Mouse (Mus musculus) forebrain, embryonic 13.5 days (tissue): Measurements from ENCODE around the gene Gm20388. TPM values are rescaled to one million over a fixed set of nuclear protein-coding genes. Genes with fewer than 3 reads are reported as not detected.
"Not testable (repeated sequence)": the region's sequence is repeated elsewhere in the genome, so short reads cannot be mapped to it uniquely, and the experiment has no call there.

Source experiments
- ATAC-seq: fragments of 200-750 bp; cut with Nextera tagmentation; 2 replicates; pipeline ENCODE4 v1.8.0; 2017
- H3K27ac ChIP-seq: fragments of 300-500 bp; sonication (generic); 2 replicates; pipeline ENCODE4 v1.5.1; 2015; ENCODE audit warnings: inconsistent platforms, mild to moderate bottlenecking, moderate library complexity
- H3K27me3 ChIP-seq: fragments of 300-500 bp; sonication (generic); 2 replicates; pipeline ENCODE4 v1.6.1; 2015; ENCODE audit warnings: mild to moderate bottlenecking, inconsistent platforms
- H3K36me3 ChIP-seq: fragments of 300-500 bp; sonication (generic); 2 replicates; pipeline ENCODE4 v1.6.1; 2015; ENCODE audit warnings: mild to moderate bottlenecking, inconsistent platforms; ENCODE audit not compliant: poor library complexity, severe bottlenecking
- H3K4me1 ChIP-seq: fragments of 300-500 bp; sonication (generic); 2 replicates; pipeline ENCODE4 v1.6.1; 2015; ENCODE audit warnings: inconsistent platforms
- H3K4me2 ChIP-seq: fragments of 300-500 bp; sonication (generic); 2 replicates; pipeline ENCODE4 v1.6.1; 2015; ENCODE audit warnings: inconsistent platforms, mild to moderate bottlenecking, moderate library complexity
- H3K4me3 ChIP-seq: fragments of 300-500 bp; sonication (generic); 2 replicates; pipeline ENCODE4 v1.5.1; 2015; ENCODE audit warnings: mild to moderate bottlenecking, inconsistent platforms
- H3K9ac ChIP-seq: fragments of 300-500 bp; sonication (generic); 2 replicates; pipeline ENCODE4 v1.6.1; 2015; ENCODE audit warnings: mild to moderate bottlenecking, inconsistent platforms
- H3K9me3 ChIP-seq: fragments of 300-500 bp; sonication (generic); replicated peaks from 2 replicates; pipeline ENCODE4 v1.6.1; 2016; ENCODE audit warnings: inconsistent platforms
- WGBS: fragments of 180-500 bp; shearing (Covaris S2); methylation state at CpG from one replicate; pipeline ENCODE4 v1.1.7; 2015; 5-methylcytosine and 5-hydroxymethylcytosine counted together
- polyA plus RNA-seq: library from polyadenylated mRNA; unstranded; fragments of >200 nt; fragmentation: Nextera tagmentation; extraction: Ambion mirVana; gene quantifications from 2 replicates; pipeline ENCODE4 v1.2.1, GENCODE M21; 2015

The Gm20388 gene
- polyA plus RNA-seq, 1 experiment from 2014 or later: 5.6 TPM

DNA sequence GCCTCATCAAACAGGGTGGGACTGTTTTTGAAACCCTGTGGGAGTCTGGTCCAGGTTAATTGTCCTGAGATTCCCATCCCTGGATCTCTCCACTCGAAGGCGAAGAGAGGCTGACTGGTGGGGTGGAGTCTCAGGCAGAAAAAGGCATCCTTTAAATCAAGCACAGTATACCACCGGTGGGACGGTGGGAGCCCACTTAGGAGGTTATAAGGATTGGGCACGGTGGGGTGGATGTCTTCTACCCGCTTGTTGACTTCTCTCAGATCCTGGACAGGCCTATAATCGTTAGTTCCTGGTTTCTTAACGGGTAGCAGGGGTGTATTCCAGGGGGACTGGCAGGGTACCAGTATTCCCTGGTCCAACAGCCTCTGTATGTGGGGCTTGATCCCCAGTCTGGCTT is 3520.3 kb downstream of the Gm20388 start:
- not testable (repeated sequence) for H3K27me3 ChIP-seq, H3K4me2 ChIP-seq, H3K9ac ChIP-seq, ATAC-seq, H3K4me3 ChIP-seq, H3K4me1 ChIP-seq, H3K27ac ChIP-seq, H3K36me3 ChIP-seq
- H3K9me3 ChIP-seq: peaks cover 69% of the 10 kb centered on the region
- WGBS: 92% methylated on average over 8 of the region's 8 CpGs

DNA sequence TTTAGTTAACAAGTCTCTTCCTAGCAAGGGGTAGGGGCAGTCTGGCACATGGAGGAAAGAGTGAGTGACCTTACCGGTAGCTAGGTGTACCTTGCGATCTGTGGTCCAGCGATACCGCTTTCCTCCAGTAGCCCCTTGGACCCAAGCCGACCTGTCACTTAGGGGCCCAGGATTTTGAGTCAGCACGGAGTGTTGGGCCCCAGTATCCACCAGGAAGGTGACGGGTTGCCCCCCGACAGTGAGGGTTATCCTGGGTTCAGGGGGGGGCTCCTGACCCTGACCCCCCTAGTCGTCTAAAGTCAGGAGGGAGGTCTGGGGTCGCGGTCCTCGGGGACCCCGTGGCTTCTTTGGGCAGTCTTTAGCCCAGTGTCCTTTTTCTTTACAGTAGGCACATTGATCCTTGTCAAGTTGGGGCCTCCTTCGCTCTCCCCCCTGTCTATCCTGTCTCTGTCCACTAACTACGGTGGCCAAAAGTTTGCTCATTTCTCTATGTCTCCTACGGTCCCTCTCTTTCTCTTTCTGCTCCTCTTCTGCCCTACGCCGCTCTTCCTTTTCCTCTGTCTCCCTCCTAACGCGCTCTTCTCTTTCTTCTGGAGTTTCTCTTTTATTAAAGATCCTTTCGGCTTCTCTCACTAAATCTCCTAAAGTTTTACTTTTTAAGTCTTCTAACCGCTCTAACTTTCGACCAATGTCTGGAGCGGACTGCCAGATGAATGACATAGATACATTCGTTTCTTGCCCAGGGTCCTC is 3521.2 kb downstream of the Gm20388 start:
- H3K4me1 ChIP-seq: no peaks in the 10 kb centered on the region
- WGBS: 95% methylated on average over 25 of the region's 25 CpGs
- H3K36me3 ChIP-seq: no peaks in the 10 kb centered on the region; the same call in 1 of the 2 replicates
- ATAC-seq: no peak
- H3K27me3 ChIP-seq: no peaks in the 10 kb centered on the region
- H3K27ac ChIP-seq: no peak overlapping the region
- no peak overlapping the region for H3K4me3 ChIP-seq
- no peak overlapping the region for H3K9ac ChIP-seq
- H3K4me2 ChIP-seq: no peak overlapping the region
- peaks cover 64% of the 10 kb centered on the region for H3K9me3 ChIP-seq

DNA sequence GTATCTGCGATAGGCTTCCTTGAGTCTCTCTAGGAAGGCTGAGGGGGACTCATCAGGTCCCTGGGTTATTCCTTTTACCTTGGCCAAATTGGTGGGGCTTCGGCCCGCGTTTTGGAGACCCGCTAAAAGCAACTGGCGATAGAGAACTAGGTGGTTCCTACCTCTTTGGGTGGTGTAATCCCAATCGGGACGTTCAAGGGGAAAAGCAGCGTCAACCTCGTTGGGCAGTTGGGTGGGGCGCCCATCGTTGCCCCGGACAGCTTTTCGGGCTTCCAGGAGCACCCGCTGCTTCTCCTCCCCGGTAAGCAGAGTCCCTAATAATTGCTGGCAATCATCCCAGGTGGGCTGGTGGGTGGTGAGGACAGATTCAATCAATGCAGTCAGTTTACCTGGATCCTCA is 3521.7 kb downstream of the Gm20388 start:
- no peaks in the 10 kb centered on the region for H3K27me3 ChIP-seq
- H3K36me3 ChIP-seq: no peaks in the 10 kb centered on the region; the same call in 1 of the 2 replicates
- H3K4me2 ChIP-seq: no peak overlapping the region
- H3K4me1 ChIP-seq: no peaks in the 10 kb centered on the region
- H3K4me3 ChIP-seq: no peak overlapping the region
- H3K9ac ChIP-seq: no peak overlapping the region
- 95% methylated on average over 16 of the region's 16 CpGs for WGBS
- peaks cover 58% of the 10 kb centered on the region for H3K9me3 ChIP-seq
- no peak for ATAC-seq
- H3K27ac ChIP-seq: no peak overlapping the region

DNA sequence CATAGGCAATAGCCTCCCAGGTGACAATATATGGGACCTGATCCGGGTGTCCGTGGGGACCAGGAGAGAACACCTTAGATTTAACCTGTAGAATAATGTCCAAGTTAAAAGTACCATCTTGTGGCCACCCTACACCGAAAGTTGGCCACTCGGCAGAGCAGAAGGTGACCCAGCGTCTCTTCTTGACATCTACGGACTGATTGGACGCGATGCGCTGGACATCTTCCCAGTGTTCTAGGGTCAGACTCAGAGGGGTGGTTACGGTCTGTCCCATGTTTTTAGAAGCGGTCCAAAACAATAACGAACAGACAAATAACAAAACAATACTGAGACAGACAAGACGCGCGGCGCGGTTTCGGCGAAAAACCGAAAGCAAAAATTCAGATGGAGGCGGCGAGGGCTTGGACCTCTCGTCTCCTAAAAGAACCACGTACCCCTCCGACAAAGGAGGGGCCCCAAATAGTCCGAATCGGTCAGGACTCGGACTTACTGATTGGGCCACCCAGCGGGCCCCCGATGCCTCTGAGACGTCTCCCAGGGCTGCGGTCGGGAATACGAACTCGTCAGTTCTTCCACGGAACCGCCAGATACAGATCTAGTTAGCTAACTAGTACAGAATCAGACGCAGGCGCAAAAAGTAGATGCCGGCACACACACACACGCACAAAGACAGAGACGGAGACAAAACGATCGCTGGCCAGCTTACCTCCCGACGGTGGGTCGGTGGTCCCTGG is 3522.8 kb downstream of the Gm20388 start:
- H3K4me3 ChIP-seq, H3K4me1 ChIP-seq, H3K36me3 ChIP-seq, H3K9ac ChIP-seq, H3K27ac ChIP-seq, ATAC-seq, H3K4me2 ChIP-seq, H3K27me3 ChIP-seq: not testable (repeated sequence)
- WGBS: 97% methylated on average over 42 of the region's 47 CpGs
- peaks cover 48% of the 10 kb centered on the region for H3K9me3 ChIP-seq

DNA sequence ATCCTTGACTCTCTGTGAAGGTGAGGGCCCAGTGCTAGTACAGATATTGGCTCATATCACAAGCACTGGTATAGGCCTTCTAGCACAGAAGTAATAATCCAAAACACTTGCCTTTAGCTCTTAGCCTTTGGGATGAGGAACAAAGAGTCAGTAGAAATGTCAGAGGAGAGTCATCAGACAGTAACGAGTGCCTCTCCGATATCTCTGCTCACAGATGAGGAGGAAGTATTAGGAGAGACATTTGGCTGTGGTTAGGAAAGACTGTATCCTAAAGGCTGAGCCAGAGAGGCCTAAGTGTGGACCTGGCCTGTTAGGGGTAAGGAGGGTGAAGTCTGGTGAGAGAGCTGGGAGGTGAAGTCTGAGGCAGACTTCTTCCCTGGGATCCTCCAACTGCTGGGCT is 3531.1 kb downstream of the Gm20388 start:
- H3K27me3 ChIP-seq: no peaks in the 10 kb centered on the region
- no peaks in the 10 kb centered on the region for H3K36me3 ChIP-seq
- no peak overlapping the region for H3K9ac ChIP-seq
- WGBS: 95% methylated on average over 2 of the region's 2 CpGs
- peaks cover 10% of the 10 kb centered on the region for H3K4me1 ChIP-seq
- no peak overlapping the region for H3K27ac ChIP-seq
- no peak for ATAC-seq
- H3K4me3 ChIP-seq: no peak overlapping the region
- no peak overlapping the region for H3K4me2 ChIP-seq
- H3K9me3 ChIP-seq: no peaks in the 10 kb centered on the region

DNA sequence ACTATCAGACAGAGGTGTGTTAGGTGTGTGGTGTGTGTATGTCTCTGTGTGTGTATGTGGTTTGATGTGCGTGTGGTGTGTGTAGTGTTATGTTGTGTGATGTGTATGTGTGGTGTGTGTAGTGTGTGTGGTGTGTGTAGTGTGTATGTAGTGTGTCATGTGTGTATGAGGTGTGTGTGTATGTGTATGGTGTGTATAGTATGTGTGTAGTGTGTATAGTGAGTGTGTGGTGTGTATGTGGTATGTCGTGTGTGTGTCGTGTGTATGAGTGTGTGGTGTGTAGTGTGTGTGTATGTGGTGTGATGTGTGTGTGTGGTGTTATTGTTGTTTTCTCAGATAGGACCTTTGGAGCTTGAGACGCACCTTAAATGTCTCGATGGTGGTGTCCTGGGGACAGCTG is 3531.7 kb downstream of the Gm20388 start:
- WGBS: 82% methylated on average over 5 of the region's 5 CpGs
- H3K4me3 ChIP-seq: peak overlapping the region; percentile 68; the same call in 1 of the 2 replicates
- H3K4me2 ChIP-seq: peak overlapping the region; percentile 65
- H3K4me1 ChIP-seq: peaks cover 10% of the 10 kb centered on the region
- no peaks in the 10 kb centered on the region for H3K36me3 ChIP-seq
- ATAC-seq: peak; percentile 46
- H3K27ac ChIP-seq: no peak overlapping the region
- no peaks in the 10 kb centered on the region for H3K27me3 ChIP-seq
- H3K9me3 ChIP-seq: no peaks in the 10 kb centered on the region
- H3K9ac ChIP-seq: no peak overlapping the region

DNA sequence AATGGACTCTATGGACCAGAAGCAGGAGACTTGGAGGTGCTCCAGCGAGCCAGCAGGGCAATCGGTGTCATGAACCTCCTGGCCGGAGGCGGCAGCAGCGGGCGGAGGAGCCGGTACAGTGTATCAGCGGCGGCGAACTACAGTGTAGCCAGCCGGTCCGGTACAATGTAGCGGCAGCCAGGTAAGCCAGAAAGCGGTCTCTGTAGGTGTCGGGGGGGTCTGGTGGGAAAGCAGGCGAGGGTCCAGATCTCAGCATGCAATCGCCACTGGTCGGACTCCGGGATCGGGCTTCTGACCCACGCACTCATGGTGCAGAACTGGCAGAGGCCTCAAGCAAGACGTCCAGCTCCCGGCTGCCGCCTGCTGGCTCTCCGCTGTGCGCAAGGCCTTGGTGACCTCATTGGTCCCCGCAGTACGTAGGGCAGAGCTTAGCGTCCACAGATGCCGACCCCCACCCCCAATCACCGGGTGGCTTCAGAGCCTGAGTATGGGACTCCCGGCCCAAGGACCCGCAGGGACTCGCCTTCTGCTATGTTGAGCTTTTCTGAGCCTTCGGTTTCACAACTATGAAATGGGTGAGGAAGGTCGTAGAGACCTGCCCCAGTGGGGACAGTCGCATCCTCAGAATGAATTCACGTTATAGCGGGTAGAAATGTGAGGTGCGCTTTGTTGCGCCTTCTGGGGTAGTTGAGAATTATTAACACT is 3532.4 kb downstream of the Gm20388 start:
- 1% methylated on average over 41 of the region's 41 CpGs for WGBS
- no peaks in the 10 kb centered on the region for H3K27me3 ChIP-seq

DNA sequence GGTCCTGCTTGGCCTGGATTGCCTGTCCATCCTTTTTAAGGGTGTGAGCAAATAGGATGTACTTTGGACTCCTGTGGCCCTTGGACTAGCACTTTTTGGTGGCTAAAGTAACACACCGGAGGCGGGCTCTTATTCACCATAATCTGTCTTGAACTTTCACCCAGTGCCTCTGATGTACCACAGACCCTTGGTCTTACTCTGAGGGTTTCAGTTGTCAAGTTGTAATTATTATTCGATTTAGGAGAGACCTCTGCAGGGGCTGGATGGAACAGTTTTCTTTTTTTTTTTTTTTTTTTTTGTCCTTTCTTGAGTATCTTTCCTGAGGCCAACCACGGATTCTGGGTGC is 3532.9 kb downstream of the Gm20388 start:
- peaks cover 10% of the 10 kb centered on the region for H3K4me1 ChIP-seq
- 27% methylated on average over 4 of the region's 4 CpGs for WGBS
- H3K27ac ChIP-seq: peak overlapping the region; percentile 57; the same call in 1 of the 2 replicates
- ATAC-seq: no peak
- H3K27me3 ChIP-seq: no peaks in the 10 kb centered on the region
- H3K9ac ChIP-seq: peak overlapping the region; percentile 81
- H3K36me3 ChIP-seq: peaks cover 3% of the 10 kb centered on the region; the same call in 1 of the 2 replicates
- peak overlapping the region; percentile 68 for H3K4me3 ChIP-seq
- H3K4me2 ChIP-seq: peak overlapping the region; percentile 65
- no peaks in the 10 kb centered on the region for H3K9me3 ChIP-seq

More for the DNA sequence above, 3532.4 kb downstream of the Gm20388 start:
- ATAC-seq: peak; percentile 94
- Histone ChIP-seq H3K36me3 (no peaks in the 10 kb centered on the region), H3K4me1 (peaks cover 10% of the 10 kb centered on the region), H3K4me3 (peak overlapping the region; percentile 68), H3K9ac (peak overlapping the region; percentile 81), H3K4me2 (peak overlapping the region; percentile 65), H3K9me3 (no peaks in the 10 kb centered on the region), H3K27ac (peak overlapping the region; percentile 57; the same call in 1 of the 2 replicates)

DNA sequence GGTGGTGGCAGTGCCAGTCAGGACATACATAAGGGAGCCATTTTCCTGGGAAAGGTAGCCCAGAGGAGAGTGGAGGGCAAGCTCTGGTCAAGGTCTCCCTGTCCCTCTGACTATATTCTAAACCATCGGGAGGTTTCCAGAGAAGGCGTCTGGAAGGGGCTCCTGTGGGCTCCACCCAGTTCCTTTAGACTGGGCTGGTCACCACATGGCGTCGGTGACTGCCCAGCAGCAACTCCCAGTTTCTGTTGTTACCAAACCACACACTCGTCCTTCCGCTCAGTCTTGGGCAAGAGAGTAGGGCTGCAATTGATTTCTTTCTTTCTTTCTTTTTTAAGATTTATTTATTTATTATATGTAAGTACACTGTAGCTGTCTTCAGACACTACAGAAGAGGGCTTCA is 3533.5 kb downstream of the Gm20388 start:
- H3K4me2 ChIP-seq: peak overlapping the region; percentile 65
- H3K36me3 ChIP-seq: peaks cover 8% of the 10 kb centered on the region
- no peaks in the 10 kb centered on the region for H3K27me3 ChIP-seq
- H3K27ac ChIP-seq: no peak overlapping the region
- 0 out of 2 replicates have a peak overlapping the region, but pooled peaks have one; percentile 81 for H3K9ac ChIP-seq
- no peaks in the 10 kb centered on the region for H3K9me3 ChIP-seq
- no peak for ATAC-seq
- 90% methylated on average over 6 of the region's 6 CpGs for WGBS
- H3K4me1 ChIP-seq: peaks cover 10% of the 10 kb centered on the region
- 0 out of 2 replicates have a peak overlapping the region, but pooled peaks have one; percentile 68 for H3K4me3 ChIP-seq

DNA sequence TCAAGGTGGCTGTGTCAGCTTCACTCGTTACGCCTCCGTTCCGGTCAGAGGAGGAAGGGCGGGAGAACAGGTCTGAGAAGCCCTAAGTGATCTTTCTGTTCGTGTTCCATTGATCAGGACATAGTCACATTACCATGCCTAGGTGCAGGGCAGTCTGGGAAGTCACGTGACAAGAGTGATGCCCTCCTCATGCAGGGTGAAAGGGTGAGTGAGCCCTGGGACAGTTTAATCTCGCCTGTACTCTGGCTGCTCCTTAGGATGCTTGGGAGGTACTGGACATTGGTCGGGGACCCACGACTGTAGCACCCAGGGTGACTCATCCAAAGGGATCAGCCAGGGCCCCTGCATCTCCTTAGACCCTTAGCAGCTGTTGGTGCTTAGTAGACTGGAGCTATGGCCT is 3535.3 kb downstream of the Gm20388 start:
- no peaks in the 10 kb centered on the region for H3K9me3 ChIP-seq
- 83% methylated on average over 10 of the region's 10 CpGs for WGBS
- no peak overlapping the region for H3K4me3 ChIP-seq
- H3K4me2 ChIP-seq: no peak overlapping the region
- no peak overlapping the region for H3K9ac ChIP-seq
- no peak overlapping the region for H3K27ac ChIP-seq
- no peaks in the 10 kb centered on the region for H3K27me3 ChIP-seq
- peaks cover 10% of the 10 kb centered on the region for H3K4me1 ChIP-seq
- no peak for ATAC-seq
- H3K36me3 ChIP-seq: peaks cover 21% of the 10 kb centered on the region

DNA sequence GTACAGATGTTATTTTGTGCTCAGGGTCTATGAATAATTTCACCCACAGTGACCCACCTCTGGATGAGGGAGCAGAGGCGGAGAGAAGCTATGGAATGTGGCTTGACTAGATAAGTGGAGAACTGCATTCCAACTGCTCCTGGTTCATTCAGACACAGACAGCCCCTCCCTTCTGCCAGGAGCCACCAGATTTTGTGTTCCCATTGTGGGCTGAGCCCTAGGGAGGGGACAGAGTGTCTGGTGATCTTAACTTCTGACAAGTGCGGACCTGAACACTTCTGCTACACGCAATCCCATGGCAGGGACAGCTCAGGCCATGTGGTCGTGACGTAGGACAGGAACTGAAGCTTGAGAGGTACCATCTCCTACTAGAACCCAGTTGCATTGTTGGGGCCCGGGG is 3536.2 kb downstream of the Gm20388 start:
- Histone ChIP-seq H3K4me1 (peaks cover 10% of the 10 kb centered on the region), H3K4me3 (no peak overlapping the region), H3K4me2 (no peak overlapping the region), H3K9ac (no peak overlapping the region), H3K27ac (no peak overlapping the region), H3K27me3 (no peaks in the 10 kb centered on the region), H3K9me3 (no peaks in the 10 kb centered on the region), H3K36me3 (peaks cover 29% of the 10 kb centered on the region)
- no peak for ATAC-seq
- WGBS: 91% methylated on average over 6 of the region's 6 CpGs

DNA sequence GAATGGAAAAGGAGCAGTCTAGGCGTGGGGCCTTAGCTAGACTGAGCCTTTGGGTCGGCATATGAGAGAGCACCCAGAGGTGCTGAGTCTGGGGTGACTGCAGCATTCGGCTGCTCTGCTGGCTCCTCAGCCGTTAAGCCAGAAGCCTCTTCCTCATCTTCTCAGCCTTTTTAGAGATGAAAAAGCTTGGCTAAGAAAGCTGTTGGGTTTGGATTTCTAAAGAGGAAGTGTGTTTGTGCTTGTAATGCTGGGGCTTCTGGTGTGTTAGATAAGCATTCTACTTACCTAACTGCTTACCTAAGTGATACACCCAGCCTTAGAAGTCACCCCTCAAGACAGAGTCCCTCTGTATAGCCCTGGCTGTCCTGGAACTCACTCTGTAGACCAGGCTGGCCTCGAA is 3540.1 kb downstream of the Gm20388 start:
- no peak for ATAC-seq
- Histone ChIP-seq H3K36me3 (peaks cover 64% of the 10 kb centered on the region), H3K4me3 (no peak overlapping the region), H3K27me3 (no peaks in the 10 kb centered on the region), H3K4me1 (no peaks in the 10 kb centered on the region), H3K27ac (no peak overlapping the region), H3K4me2 (no peak overlapping the region), H3K9ac (no peak overlapping the region), H3K9me3 (no peaks in the 10 kb centered on the region)
- WGBS: 87% methylated on average over 5 of the region's 5 CpGs
